Mouse (Mus musculus): ENCODE measurements at regions not wholly inside any gene's neighbourhood (a gene's known extent, or its start where the extent isn't known, plus 50 kb on each side); places are given as distances from the start of the nearest gene placed in this dataset.
"Not testable (repeated sequence)": the region's sequence is repeated elsewhere in the genome, so short reads cannot be mapped to it uniquely, and the experiment has no call there.

- CTCF ChIA-PET, result interaction anchor here (0.5 kb wide), 1 partner anchor 283 kb away, joined by 6 read pairs; no protein-coding TSS in a partner anchor
Measured at GRCm38 (mm10) chr14:90488301-90488700, 2017.1 kb upstream of the Pcdh20 start.

- CTCF ChIA-PET, result no interaction called here
Measured at GRCm38 (mm10) chr14:90447971-90448370, 1976.8 kb upstream of the Pcdh20 start.

GRCm38 (mm10) chr14:90432874-90433543, 1961.8 kb upstream of the Pcdh20 start:
- CTCF ChIA-PET, result no interaction called here

- CTCF ChIA-PET, result no interaction called here
Measured at GRCm38 (mm10) chr14:90412707-90413106, 1941.5 kb upstream of the Pcdh20 start.

GRCm38 (mm10) chr14:90406350-90406749, 1935.2 kb upstream of the Pcdh20 start:
- CTCF ChIA-PET, result no interaction called here

GRCm38 (mm10) chr14:90405476-90405875, 1934.3 kb upstream of the Pcdh20 start:
- CTCF ChIA-PET, result no interaction called here

- CTCF ChIA-PET, result no interaction called here
Measured at GRCm38 (mm10) chr14:90367256-90367936, 1896.2 kb upstream of the Pcdh20 start.

- CTCF ChIA-PET, result no interaction called here
Measured at GRCm38 (mm10) chr14:90334541-90334940, 1863.3 kb upstream of the Pcdh20 start.

GRCm38 (mm10) chr14:90295456-90295855, 1824.3 kb upstream of the Pcdh20 start:
- CTCF ChIA-PET, result not testable (repeated sequence)

- CTCF ChIA-PET, result no interaction called here
Measured at GRCm38 (mm10) chr14:90246042-90246441, 1774.8 kb upstream of the Pcdh20 start.

GRCm38 (mm10) chr14:90232661-90233060, 1761.5 kb upstream of the Pcdh20 start:
- CTCF ChIA-PET, result no interaction called here

GRCm38 (mm10) chr14:90200294-90200693, 1729.1 kb upstream of the Pcdh20 start:
- CTCF ChIA-PET, result no interaction called here

- CTCF ChIA-PET, result no interaction called here
Measured at GRCm38 (mm10) chr14:90197791-90198190, 1726.6 kb upstream of the Pcdh20 start.

- CTCF ChIA-PET, result no interaction called here
Measured at GRCm38 (mm10) chr14:90172729-90173128, 1701.5 kb upstream of the Pcdh20 start.
